17 mouse cellular contexts compared by ENCODE assay signal in genomic region chr1:90552644-90553043, GRCm38 (mm10).
"Had no signal": no experiment of that assay in that cellular context is flagged by ENCODE, and none has a peak within 500 bp of the region (broad histone marks: within the 10 kb centered on the region; RNA-seq: fewer than 3 reads in every experiment).

No protein-coding gene starts in this region.

- H3K9me3 ChIP-seq: kidney, embryonic 15.5 days; liver, embryonic 15.5 days; lung, embryonic 15.5 days; midbrain, embryonic 15.5 days; neural tube, embryonic 12.5 days had no signal

- H3K4me3 ChIP-seq: kidney, embryonic 15.5 days; liver, embryonic 15.5 days; lung, embryonic 15.5 days; megakaryocyte, embryonic 14.5 days; midbrain, embryonic 15.5 days; neural tube, embryonic 12.5 days had no signal

- H3K27ac ChIP-seq: kidney, embryonic 15.5 days; liver, embryonic 15.5 days; lung, embryonic 15.5 days; macrophage; midbrain, embryonic 15.5 days; neural tube, embryonic 12.5 days had no signal

- H3K27me3 ChIP-seq: kidney, embryonic 15.5 days; liver, embryonic 15.5 days; megakaryocyte, embryonic 14.5 days; midbrain, embryonic 15.5 days; neural tube, embryonic 12.5 days had no signal

- H3K9ac ChIP-seq: kidney, embryonic 15.5 days; liver, embryonic 15.5 days; lung, embryonic 15.5 days; midbrain, embryonic 15.5 days; neural tube, embryonic 12.5 days had no signal

- H3K4me1 ChIP-seq: liver, embryonic 15.5 days; lung, embryonic 15.5 days; megakaryocyte, embryonic 14.5 days; midbrain, embryonic 15.5 days had no signal

- H3K4me2 ChIP-seq: kidney, embryonic 15.5 days; liver, embryonic 11.5 days; liver, embryonic 15.5 days; lung, embryonic 15.5 days; midbrain, embryonic 11.5 days; midbrain, embryonic 15.5 days; neural tube, embryonic 12.5 days had no signal

- ATAC-seq: midbrain, embryonic 15.5 days had no signal

- DNase-seq: kidney, postnatal 14 days; left cerebral cortex, postnatal 4 days; lung, postnatal 14 days; retina, postnatal 1 day; right cerebral cortex, postnatal 4 days; spleen, adult 18-20 months; thymus, adult 18-20 months; thymus, postnatal 14 days had no signal

- H3K36me3 ChIP-seq: kidney, embryonic 15.5 days; liver, embryonic 15.5 days; lung, embryonic 15.5 days; midbrain, embryonic 15.5 days; neural tube, embryonic 12.5 days had no signal
